Mouse (Mus musculus): ENCODE measurements at regions not wholly inside any gene's neighbourhood (a gene's known extent, or its start where the extent isn't known, plus 50 kb on each side); places are given as distances from the start of the nearest gene placed in this dataset.

DNA sequence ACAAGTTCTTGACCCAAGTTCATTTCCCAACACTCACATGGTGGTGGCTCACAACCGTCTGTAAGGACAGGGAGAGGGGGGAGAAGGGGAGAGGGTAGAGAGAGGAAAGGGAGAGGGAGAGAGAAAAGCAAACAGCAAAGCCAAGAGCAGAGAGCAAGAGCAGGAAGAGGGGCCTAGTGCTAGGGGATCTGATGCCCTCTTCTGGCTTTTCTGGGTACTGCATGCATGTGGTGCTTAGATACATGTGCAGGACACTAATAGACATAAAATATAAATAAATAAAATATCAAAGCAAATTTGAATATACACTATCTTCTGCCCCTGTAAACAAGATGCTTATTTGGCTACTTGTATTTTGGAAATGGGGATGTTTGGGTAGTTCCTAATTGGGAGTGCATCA, 91.2 kb downstream of the Rnf138rt1 start:
- peak; percentile 15 for DNase-seq (ENCODE audit: low spot score)

All from heart, adult 8-10 months (tissue).